Mouse (Mus musculus) c-Kit-positive CD71-positive TER-119-positive erythroid progenitor cells, embryonic 14.5 days (primary cell): ENCODE results near the gene Tox3.

ENCODE experiments used
- DNase-seq: peaks from one replicate; pipeline ENCODE4 v3.0.0-alpha.2; 2013; ENCODE audit warnings: low spot score

Gene Tox3

GRCm38 (mm10) chr8:90243957-90244356, 104.2 kb downstream of the Tox3 start:
- DNase-seq = no peak

- DNase-seq = no peak
Measured at GRCm38 (mm10) chr8:90242351-90242750, 105.8 kb downstream of the Tox3 start.

- no peak for DNase-seq
Measured at GRCm38 (mm10) chr8:90241461-90241860, 106.7 kb downstream of the Tox3 start.

DNA sequence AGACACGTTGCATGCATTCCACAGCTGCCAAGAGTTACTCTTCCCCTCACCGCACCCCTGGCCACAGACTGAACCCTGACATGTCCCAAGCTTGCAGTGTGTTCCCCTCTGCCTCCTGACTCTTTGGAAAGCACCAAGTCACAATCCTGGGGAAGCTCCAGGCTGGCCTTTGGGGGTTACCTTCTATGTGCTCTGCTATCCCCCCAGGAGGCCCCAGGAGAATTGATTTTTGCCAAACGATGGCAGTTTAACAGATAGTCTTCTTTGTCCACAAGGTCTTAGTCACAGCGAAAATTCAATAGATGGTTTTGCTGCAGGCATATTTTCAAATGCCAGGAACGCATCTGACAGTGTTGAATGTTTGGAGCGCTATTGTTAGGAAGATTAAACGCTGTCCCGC, 115.6 kb downstream of the Tox3 start:
- DNase-seq = no peak

GRCm38 (mm10) chr8:90224172-90224571, 124.0 kb downstream of the Tox3 start:
- no peak for DNase-seq

DNA sequence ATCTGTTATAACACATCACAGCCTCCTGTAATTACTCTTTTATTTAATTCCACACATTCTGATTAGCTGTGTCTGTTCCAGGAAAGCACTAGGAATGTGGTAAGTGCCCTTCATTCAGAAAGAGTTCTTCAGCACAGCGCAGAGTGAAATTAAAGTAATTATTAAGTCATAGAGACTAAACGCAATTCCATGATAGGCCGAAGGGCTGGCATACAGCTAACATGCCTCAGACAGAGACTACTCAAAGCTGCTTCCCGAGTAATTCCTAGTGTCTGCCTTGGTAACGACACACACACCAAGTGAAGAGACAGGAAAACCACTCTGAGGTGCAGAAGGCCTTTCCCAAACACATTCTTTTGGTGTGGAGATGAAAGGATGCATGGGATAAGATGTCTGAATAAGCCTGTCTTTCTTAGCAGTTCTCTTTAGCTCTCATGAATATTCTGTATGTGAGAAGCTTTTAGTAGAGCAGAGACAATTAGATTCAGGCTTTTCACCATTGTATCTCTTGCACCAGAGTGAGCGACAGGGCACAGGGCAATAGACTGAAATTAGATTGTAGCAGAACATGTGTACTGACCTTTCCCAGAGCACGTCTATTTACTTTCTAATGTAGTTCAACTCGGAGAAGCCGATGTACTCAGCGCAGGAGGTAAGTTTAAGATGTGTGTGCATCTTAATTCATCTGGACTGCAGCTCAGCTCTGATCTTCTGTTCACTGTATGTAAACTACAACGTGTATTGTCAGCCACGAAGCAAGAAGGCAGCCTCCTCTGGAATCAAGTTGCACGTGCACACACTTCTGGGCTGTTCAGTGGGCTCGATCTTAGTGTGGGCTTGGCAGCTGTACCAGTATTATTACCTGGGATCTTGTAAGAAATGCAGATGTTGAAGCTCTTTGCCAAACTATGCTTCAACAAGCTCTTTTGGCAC, 138.8 kb downstream of the Tox3 start:
- no peak for DNase-seq
